Mouse (Mus musculus) forebrain, embryonic 16.5 days (tissue): ENCODE measurements around the gene Gigyf1. TPM values are rescaled to one million over a fixed set of nuclear protein-coding genes. Genes with fewer than 3 reads are reported as not detected.

Source experiments
- ATAC-seq: fragments of 200-750 bp; cut with Nextera tagmentation; 2 replicates; pipeline ENCODE4 v1.8.0; 2017; ENCODE audit warnings: mild to moderate bottlenecking, moderate library complexity
- H3K27ac ChIP-seq: fragments of 300-500 bp; sonication (generic); 2 replicates; pipeline ENCODE4 v1.5.1; 2014; ENCODE audit warnings: low read length, control low read depth
- H3K27me3 ChIP-seq: fragments of 300-500 bp; sonication (generic); replicated peaks from 2 replicates; pipeline ENCODE4 v1.6.1; 2014; ENCODE audit warnings: low read length; ENCODE audit not compliant: control insufficient read depth, insufficient read depth
- H3K36me3 ChIP-seq: fragments of 300-500 bp; sonication (generic); 2 replicates; pipeline ENCODE4 v1.6.1; 2014; ENCODE audit not compliant: control insufficient read depth, insufficient read depth
- H3K4me1 ChIP-seq: fragments of 300-500 bp; sonication (generic); replicated peaks from 2 replicates; pipeline ENCODE4 v1.6.1; 2014; ENCODE audit warnings: low read length; ENCODE audit not compliant: control insufficient read depth, insufficient read depth
- H3K4me2 ChIP-seq: fragments of 300-500 bp; sonication (generic); 2 replicates; pipeline ENCODE4 v1.6.1; 2014; ENCODE audit warnings: mild to moderate bottlenecking, low read length, control low read depth
- H3K4me3 ChIP-seq: fragments of 300-500 bp; sonication (generic); replicated peaks from 2 replicates; pipeline ENCODE4 v1.5.1; 2014; ENCODE audit warnings: mild to moderate bottlenecking, low read length, control low read depth
- H3K9ac ChIP-seq: fragments of 300-500 bp; sonication (generic); replicated peaks from 2 replicates; pipeline ENCODE4 v1.6.1; 2014; ENCODE audit warnings: low read depth, low read length, control low read depth
- H3K9me3 ChIP-seq: fragments of 300-500 bp; sonication (generic); 2 replicates; pipeline ENCODE4 v1.6.1; 2016; ENCODE audit warnings: low read length; ENCODE audit not compliant: control insufficient read depth
- WGBS: fragments of 180-500 bp; shearing (Covaris S2); extraction: QIAGEN DNeasy Blood & Tissue Kit; methylation state at CpG from one replicate; pipeline ENCODE4 v1.1.7; 2014; 5-methylcytosine and 5-hydroxymethylcytosine counted together
- polyA plus RNA-seq: library from polyadenylated mRNA; unstranded; fragments of >200 nt; fragmentation: Nextera tagmentation; extraction: Ambion mirVana; gene quantifications from 2 replicates; pipeline ENCODE4 v1.2.1, GENCODE M21; 2015

Gene Gigyf1
- polyA plus RNA-seq: 16.5 and 20.2 TPM in 2 replicates

DNA sequence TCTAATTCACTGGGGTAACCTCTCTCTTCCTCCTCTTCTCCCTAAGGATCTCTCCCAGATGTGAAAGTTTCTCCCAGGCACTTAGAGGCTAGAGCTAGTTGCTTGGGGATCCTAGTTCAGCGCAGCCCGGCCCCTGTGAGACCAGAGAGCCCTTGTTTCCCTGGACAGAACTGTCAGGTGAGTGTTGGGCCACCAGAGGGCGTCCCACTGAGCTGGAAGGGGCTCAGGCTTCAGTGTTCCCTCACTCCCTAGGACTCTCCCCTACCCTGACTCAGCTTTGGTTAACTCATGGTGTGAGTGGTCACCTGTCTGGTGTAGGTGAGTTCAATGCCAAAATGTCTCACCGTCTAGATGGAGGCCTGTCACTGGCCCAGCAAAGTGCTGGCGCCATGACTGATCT is at the start of gene Gigyf1:
Gigyf1 (plus strand) TSS at position 113 of the 400 bp plus-strand sequence.
- H3K4me1 ChIP-seq: peaks cover 12% of the 10 kb centered on the region
- no peaks in the 10 kb centered on the region for H3K9me3 ChIP-seq
- no peak within 1 kb of the TSS for H3K4me3 ChIP-seq
- H3K36me3 ChIP-seq: peaks cover 15% of the 10 kb centered on the region
- 67% methylated on average over 5 of the region's 5 CpGs for WGBS
- no peak for ATAC-seq
- no peak within 1 kb of the TSS for H3K4me2 ChIP-seq
- no peak within 1 kb of the TSS for H3K27ac ChIP-seq
- no peak within 1 kb of the TSS for H3K9ac ChIP-seq
- no peaks in the 10 kb centered on the region for H3K27me3 ChIP-seq

- ATAC-seq: no peak
- H3K9me3 ChIP-seq: no peaks in the 10 kb centered on the region
- no peak overlapping the region for H3K27ac ChIP-seq
- no peaks in the 10 kb centered on the region for H3K36me3 ChIP-seq
- no peaks in the 10 kb centered on the region for H3K27me3 ChIP-seq
- 61% methylated on average over 5 of the region's 5 CpGs for WGBS
- H3K4me2 ChIP-seq: no peak overlapping the region
- no peaks in the 10 kb centered on the region for H3K4me1 ChIP-seq
- H3K9ac ChIP-seq: no peak overlapping the region
- no peak overlapping the region for H3K4me3 ChIP-seq
Observed at GRCm38 (mm10) chr5:137472252-137472904, 46.0 kb upstream of the Gigyf1 start.

GRCm38 (mm10) chr5:137474351-137474750 is 44.0 kb upstream of the Gigyf1 start:
- Histone ChIP-seq H3K9me3 (no peaks in the 10 kb centered on the region), H3K27me3 (no peaks in the 10 kb centered on the region), H3K9ac (no peak overlapping the region), H3K27ac (no peak overlapping the region), H3K36me3 (no peaks in the 10 kb centered on the region), H3K4me3 (no peak overlapping the region), H3K4me1 (no peaks in the 10 kb centered on the region), H3K4me2 (no peak overlapping the region)
- 29% methylated on average over 2 of the region's 2 CpGs for WGBS
- no peak for ATAC-seq

DNA sequence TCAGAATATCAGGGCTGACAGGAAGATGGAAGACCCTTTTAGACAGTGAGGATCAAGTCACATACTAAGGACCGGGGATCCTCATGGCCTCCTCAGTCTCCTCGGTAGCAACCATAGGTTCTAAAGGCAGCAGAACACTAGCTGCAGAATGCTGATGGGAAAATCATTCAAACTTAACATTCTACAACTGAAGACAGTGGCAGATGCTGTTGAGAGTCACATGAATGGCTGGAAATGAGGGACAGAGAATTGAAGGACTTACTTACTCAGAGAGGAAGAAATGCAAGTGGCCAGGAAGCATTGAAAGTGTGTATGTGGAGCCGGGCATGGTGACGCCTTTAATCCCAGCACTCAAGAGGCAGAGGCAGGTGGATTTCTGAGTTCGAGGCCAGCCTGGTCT is 41.4 kb upstream of the Gigyf1 start, which contains the start of gene Zan:
Zan (minus strand) TSS at position 101 of the 400 bp plus-strand sequence.
- Histone ChIP-seq H3K27ac (no peak within 1 kb of the TSS), H3K4me1 (peaks cover 2% of the 10 kb centered on the region; the same call in 1 of the 2 replicates), H3K36me3 (no peaks in the 10 kb centered on the region), H3K9me3 (no peaks in the 10 kb centered on the region), H3K4me3 (no peak within 1 kb of the TSS), H3K27me3 (no peaks in the 10 kb centered on the region), H3K4me2 (no peak within 1 kb of the TSS), H3K9ac (no peak within 1 kb of the TSS)
- no peak for ATAC-seq
- 85% methylated on average over 5 of the region's 5 CpGs for WGBS

- Histone ChIP-seq H3K9ac (no peak overlapping the region), H3K4me1 (peaks cover 9% of the 10 kb centered on the region), H3K27me3 (peaks cover 11% of the 10 kb centered on the region), H3K9me3 (no peaks in the 10 kb centered on the region), H3K36me3 (no peaks in the 10 kb centered on the region), H3K4me2 (no peak overlapping the region), H3K4me3 (no peak overlapping the region), H3K27ac (no peak overlapping the region)
- no peak for ATAC-seq
Observed at GRCm38 (mm10) chr5:137481138-137481537, 37.2 kb upstream of the Gigyf1 start.

DNA sequence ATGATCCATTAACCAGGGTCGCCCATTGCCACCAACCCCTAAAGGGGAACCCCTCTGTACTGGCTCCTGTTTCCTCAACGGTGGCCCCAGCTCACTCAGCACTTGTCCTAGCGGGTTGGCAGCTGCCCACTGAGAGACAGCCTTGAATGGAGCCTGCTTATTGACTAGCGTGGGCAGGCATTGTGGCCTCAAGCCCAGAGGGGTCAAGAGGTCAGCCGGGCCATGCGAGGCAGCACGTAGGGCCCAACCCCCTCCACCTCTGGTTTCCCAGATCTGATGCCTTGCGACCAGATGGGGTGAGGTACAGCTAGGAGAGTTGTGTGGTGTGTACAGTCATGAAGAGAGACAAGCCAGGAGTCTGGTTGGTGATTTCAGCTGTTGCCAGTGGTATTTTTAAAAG is 36.5 kb upstream of the Gigyf1 start:
- no peak for ATAC-seq
- Histone ChIP-seq H3K4me2 (no peak overlapping the region), H3K9me3 (no peaks in the 10 kb centered on the region), H3K36me3 (no peaks in the 10 kb centered on the region), H3K9ac (no peak overlapping the region), H3K4me3 (no peak overlapping the region), H3K27ac (no peak overlapping the region), H3K27me3 (peaks cover 11% of the 10 kb centered on the region), H3K4me1 (peaks cover 9% of the 10 kb centered on the region)
- WGBS: 13% methylated on average over 8 of the region's 8 CpGs

DNA sequence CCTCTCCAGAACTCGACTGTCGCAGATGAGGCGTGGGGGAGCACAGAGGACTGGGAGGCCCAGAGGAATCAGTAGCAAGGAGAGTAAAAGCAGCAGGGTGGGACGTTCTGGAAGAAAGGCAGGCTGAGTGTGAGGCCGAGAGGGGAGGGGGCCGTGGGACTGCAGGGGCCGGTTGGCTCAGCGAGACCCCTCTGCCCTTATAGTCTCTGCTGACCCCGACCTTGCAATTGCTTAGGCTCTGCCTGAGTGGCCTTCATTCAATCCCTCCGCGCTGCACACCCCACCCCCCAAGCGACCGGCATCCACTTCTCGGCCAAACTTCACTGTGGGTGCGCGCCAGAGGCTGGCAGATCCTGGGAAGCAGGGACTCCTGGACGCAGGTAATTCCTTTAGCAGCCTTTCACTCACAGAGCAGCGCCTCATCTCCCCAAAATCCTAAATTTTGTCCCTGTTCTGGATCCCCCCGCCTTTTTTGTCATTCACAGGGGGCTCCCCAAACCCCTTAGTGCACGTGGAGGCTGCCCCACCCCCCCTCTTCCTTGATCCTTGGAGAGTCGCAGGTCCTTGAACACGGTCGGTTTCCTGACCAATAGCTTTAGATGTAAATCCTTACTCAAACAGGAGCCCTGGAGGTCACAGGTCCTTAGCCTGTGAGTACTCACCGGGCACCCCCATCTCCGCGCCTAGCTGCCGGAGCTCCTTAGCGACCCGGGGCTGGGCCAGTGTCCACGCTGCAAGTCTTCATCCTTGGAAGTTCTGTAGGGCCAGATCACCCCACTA is 33.1 kb upstream of the Gigyf1 start:
- H3K4me2 ChIP-seq: peak overlapping the region; percentile 43
- no peaks in the 10 kb centered on the region for H3K9me3 ChIP-seq
- H3K9ac ChIP-seq: no peak overlapping the region; the same call in 1 of the 2 replicates
- H3K27ac ChIP-seq: no peak overlapping the region
- WGBS: 6% methylated on average over 30 of the region's 30 CpGs
- peaks cover 9% of the 10 kb centered on the region for H3K4me1 ChIP-seq
- no peaks in the 10 kb centered on the region for H3K36me3 ChIP-seq
- peaks cover 11% of the 10 kb centered on the region for H3K27me3 ChIP-seq
- ATAC-seq: no peak
- peak overlapping the region; percentile 10; the same call in 1 of the 2 replicates for H3K4me3 ChIP-seq

GRCm38 (mm10) chr5:137485851-137486155 is 32.5 kb upstream of the Gigyf1 start:
- H3K9ac ChIP-seq: no peak overlapping the region; the same call in 1 of the 2 replicates
- H3K36me3 ChIP-seq: no peaks in the 10 kb centered on the region
- no peak overlapping the region for H3K27ac ChIP-seq
- ATAC-seq: no peak
- 1% methylated on average over 17 of the region's 17 CpGs for WGBS
- peaks cover 9% of the 10 kb centered on the region for H3K4me1 ChIP-seq
- H3K4me2 ChIP-seq: peak overlapping the region; percentile 43
- no peaks in the 10 kb centered on the region for H3K9me3 ChIP-seq
- peaks cover 11% of the 10 kb centered on the region for H3K27me3 ChIP-seq
- H3K4me3 ChIP-seq: peak overlapping the region; percentile 10; the same call in 1 of the 2 replicates

- 90% methylated on average over 7 of the region's 7 CpGs for WGBS
- Histone ChIP-seq H3K4me2 (no peak overlapping the region), H3K9ac (no peak overlapping the region), H3K27ac (no peak overlapping the region), H3K9me3 (no peaks in the 10 kb centered on the region), H3K4me1 (peaks cover 7% of the 10 kb centered on the region; the same call in 1 of the 2 replicates), H3K4me3 (no peak overlapping the region), H3K27me3 (peaks cover 11% of the 10 kb centered on the region), H3K36me3 (no peaks in the 10 kb centered on the region)
- no peak for ATAC-seq
Observed at GRCm38 (mm10) chr5:137487616-137488015, 30.7 kb upstream of the Gigyf1 start.
